Mouse (Mus musculus): ENCODE data around the gene Ptpn1.

- TF ChIP-seq TCF12 (IDR thresholded peaks at IDR 0.05; ENCODE audit: low read depth, low read length) (no peak), USF1 (IDR thresholded peaks at IDR 0.05; ENCODE audit: low read depth, low read length) (no peak), CHD1 (IDR thresholded peaks at IDR 0.05; ENCODE audit: low read depth, low read length) (no peak), CTCF (conservative IDR thresholded peaks at IDR 0.05 in 1 of 2, IDR thresholded peaks at IDR 0.05 in 1 of 2; ENCODE audit: low read depth in 2 of 2, low read length in 2 of 2) (no peak), POLR2A (IDR thresholded peaks at IDR 0.05; ENCODE audit: low read depth, low read length) (no peak), EP300 (IDR thresholded peaks at IDR 0.05; ENCODE audit: low read length) (no peak), E2F4 (IDR thresholded peaks at IDR 0.05; ENCODE audit: insufficient replicate concordance, low read depth, low read length) (no peak), UBTF (IDR thresholded peaks at IDR 0.05; ENCODE audit: low read depth, low read length) (no peak), MAFK (IDR thresholded peaks at IDR 0.05; ENCODE audit: insufficient replicate concordance, low read length) (no peak), ZKSCAN1 (IDR thresholded peaks at IDR 0.05; ENCODE audit: borderline replicate concordance, low read depth, low read length) (no peak)
Observed at GRCm38 (mm10) chr2:167963176-167963575, 31.3 kb downstream of the Ptpn1 start.

All from CH12.LX (cell line).